Mouse (Mus musculus) gastrocnemius, adult 8-10 months (tissue): Measurements from ENCODE around the gene Ms4a10. TPM values are rescaled to one million over a fixed set of nuclear protein-coding genes. Genes with fewer than 3 reads are reported as not detected.

Experiments used
- DNase-seq, 2 experiments: peaks; one replicate each; pipeline ENCODE4 v3.0.0; 2022; ENCODE audit warnings: low spot score in 2 of 2
- total RNA-seq, 4 experiments: library from RNA; stranded (reverse); gene quantifications; 2 replicates each; pipeline ENCODE4 v1.2.4; 2022

Gene Ms4a10
- total RNA-seq, 4 experiments from 2014 or later, result not detected

DNA sequence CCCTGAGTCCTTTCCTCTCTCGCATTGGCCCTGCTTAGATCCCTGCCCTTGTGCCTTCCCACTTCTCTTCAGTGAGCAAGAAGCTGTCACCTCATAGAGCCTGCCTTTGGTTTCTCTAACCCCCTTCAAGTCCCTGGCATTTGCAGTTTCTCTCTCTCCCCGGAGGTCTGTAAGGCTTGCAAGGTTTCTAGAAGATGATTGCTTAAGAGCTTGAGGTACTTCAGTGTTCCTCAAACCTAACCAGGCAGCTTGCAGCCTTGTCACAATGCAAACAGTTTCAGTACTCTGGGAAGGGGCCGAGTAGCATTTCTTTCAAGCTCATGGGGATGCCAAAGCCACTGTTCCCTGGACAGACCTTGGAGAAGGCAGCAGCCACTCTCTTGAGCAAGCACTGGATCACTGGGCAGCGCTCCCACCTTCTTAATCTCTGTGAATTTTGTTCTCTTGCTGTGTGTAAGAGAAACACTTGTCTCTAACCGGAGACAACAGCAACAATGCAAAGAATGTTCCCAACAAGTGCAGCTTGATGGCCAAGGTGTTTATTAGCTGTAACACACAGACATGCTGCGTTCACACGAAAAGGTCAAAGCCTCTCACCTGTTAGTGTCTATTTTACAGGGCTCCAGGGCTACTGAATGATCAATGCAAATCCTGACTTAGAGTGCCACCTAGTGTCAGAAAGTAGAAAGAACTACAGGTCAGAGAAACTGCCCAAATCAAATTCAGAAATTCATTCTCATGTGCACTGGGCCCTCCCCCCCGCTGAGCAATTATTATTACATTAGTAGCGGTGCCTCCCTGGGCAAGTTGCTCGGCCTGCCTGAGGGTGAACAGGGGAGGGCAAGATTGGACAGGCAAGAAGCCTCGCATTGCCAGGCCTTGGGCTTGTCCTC lies 15.1 kb downstream of the Ms4a10 start:
- DNase-seq, result peak in 1 of 2 experiments; percentile 35

- DNase-seq, result peak; percentile 57 to 77
These were observed 22.2 kb downstream of the Ms4a10 start for GRCm38 (mm10) chr19:10952021-10952939.

GRCm38 (mm10) chr19:10949558-10949957 lies 24.9 kb downstream of the Ms4a10 start:
- no peak for DNase-seq

GRCm38 (mm10) chr19:10949112-10949511 lies 25.4 kb downstream of the Ms4a10 start, which contains the start of gene Ccdc86:
Gene Ccdc86 (minus strand): TSS chr19:10949266.
- peak; percentile 88 to 93 for DNase-seq

DNA sequence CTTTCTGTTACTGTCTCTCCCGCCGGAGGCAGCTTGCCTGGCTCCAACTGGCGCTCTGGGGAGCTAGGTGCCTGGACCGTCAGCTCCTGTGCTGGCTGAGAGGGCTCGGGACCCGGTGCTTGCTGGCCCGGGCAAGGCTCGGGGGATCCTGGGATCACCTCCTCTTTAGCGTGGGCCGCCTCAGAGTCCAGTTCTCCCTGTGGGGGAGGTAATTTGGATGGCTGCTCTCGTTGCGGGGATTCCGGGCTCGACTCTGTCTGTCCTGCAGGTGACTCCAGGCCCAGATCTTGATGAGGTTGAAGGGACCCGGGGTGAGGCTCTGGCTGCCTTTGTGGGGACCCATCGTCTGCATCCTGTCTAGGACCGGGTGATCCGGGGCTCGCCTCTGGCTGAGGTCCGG lies 26.1 kb downstream of the Ms4a10 start:
- no peak for DNase-seq

DNA sequence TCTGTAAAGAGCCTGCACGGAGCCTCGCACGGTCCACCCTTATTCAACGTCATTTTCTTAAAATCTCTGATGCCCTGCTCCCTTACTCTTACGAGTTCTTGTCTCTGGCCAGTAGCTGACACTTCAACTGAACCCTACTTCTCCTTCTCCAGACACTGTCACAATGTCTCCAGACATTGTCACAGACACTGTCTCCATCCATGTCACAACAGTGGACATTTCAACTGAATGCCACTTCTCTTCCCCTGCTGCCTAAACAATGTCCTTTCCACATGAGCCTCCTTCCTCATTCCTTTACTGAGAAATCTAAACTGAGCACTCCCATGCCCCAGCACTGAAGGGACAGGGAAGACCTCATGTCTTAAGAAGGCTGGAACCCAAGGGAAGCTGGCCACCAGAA lies 27.3 kb downstream of the Ms4a10 start:
- no peak for DNase-seq

DNA sequence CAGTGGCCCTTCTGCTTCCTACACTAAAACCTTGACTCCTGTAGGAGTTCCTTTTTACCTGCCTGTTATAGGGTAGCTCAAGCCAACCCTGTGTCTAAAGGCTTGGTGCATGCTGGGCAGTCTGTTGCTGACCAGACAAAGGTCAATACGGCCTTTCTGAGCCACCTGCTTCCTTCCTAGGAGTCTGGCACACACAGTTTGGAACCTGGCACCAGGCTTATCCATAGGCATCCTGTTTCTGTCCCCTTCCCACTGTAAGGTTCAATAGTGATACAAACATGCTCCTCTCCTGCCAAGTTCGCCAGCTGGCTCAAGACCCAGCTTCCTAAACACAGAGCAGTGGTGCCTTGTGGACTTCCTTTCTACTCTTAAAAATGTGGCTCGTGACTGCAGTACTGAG lies 28.0 kb downstream of the Ms4a10 start:
- DNase-seq, result no peak

GRCm38 (mm10) chr19:10943955-10944354 lies 30.5 kb downstream of the Ms4a10 start:
- no peak for DNase-seq

- no peak for DNase-seq
These were observed 33.5 kb downstream of the Ms4a10 start for GRCm38 (mm10) chr19:10940801-10941457.

DNA sequence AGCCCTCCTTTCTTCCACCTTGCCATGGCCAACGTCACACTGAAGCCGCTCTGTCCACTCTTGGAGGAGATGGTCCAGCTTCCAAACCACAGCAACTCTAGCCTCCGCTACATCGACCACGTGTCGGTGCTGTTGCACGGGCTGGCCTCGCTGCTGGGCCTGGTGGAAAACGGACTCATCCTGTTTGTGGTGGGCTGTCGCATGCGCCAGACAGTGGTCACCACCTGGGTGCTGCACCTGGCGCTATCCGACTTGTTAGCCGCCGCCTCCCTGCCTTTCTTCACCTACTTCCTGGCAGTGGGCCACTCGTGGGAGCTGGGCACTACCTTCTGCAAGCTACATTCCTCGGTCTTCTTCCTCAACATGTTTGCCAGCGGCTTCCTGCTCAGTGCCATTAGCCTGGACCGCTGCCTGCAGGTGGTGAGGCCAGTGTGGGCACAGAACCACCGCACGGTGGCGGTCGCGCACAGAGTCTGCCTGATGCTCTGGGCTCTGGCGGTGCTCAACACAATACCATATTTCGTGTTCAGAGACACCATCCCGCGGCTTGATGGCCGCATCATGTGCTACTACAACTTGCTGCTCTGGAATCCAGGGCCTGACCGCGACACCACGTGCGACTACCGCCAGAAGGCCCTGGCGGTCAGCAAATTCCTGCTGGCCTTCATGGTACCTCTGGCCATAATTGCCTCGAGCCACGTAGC lies 34.2 kb downstream of the Ms4a10 start:
- DNase-seq, result peak in 1 of 2 experiments; percentile 23

- DNase-seq, result no peak
These were observed 35.7 kb downstream of the Ms4a10 start for GRCm38 (mm10) chr19:10938771-10939170.

DNA sequence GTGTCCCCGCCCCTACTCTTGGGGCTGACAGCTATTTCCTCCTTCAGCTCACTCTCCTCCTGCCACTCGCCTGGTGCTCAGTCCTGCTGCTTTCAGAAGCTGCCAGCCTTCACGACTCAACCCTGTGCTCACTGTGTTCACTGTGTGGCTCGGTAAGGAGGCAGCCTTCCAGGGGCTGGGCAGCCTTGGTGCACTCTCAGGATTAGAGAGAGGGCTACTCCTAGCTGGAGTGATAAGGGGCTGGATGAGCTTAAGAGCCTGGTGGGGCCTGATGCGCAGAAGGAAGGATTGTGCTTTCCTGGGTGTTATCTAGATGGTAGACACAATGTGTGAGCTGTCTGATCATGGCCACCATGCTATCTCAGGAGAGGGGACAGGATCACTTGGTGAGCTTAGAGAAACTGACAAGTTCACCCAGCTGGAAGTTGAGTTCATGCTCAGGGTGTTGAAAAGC lies 37.3 kb downstream of the Ms4a10 start, which contains the start of gene Ptgdr2:
TSS of gene Ptgdr2 (plus strand) at position 51 of the 454 bp plus-strand sequence.
- DNase-seq, result no peak

- no peak for DNase-seq
These were observed 38.4 kb downstream of the Ms4a10 start for GRCm38 (mm10) chr19:10936077-10936476.

DNA sequence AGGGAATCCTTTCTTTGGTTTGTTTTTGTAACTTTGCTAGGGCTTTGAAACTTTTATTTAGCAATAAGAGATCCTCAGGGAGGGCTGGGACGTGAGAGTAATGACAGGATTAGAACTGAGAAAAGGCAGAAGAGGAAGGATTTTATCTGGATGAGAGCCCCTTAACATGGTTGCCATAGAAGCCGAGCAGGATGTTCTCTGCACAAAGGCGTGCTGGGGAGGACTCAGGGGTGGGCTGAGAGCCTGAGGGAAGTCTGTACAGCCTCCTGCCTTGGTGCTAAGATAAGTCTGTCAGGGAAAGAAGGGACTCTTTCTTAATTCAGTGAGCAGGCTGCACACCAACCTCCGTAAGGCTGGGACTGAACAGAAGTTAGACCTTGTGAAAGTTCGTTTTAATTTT lies 39.4 kb downstream of the Ms4a10 start:
- no peak for DNase-seq

DNA sequence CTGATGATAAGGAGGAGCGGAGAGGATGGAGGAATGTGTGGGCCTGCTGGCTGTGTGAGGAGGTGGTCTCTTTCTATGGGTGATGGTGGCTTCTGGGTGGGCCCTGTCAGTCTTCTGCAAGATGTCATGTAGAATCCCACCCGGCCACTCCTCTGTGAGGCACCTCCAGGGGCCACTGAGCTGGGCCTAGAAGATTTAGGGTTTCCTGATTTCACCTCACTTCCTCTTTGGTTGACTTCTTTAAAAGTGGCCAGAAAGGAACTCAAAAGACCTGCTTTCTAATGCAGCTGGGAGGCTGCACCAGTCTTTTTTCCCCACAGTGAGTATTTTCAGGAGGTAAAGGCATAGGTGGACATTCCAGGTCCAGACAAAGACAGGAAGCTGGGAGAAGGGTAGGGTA lies 43.8 kb downstream of the Ms4a10 start:
- no peak for DNase-seq

GRCm38 (mm10) chr19:10926666-10927065 lies 47.8 kb downstream of the Ms4a10 start:
- no peak for DNase-seq

DNA sequence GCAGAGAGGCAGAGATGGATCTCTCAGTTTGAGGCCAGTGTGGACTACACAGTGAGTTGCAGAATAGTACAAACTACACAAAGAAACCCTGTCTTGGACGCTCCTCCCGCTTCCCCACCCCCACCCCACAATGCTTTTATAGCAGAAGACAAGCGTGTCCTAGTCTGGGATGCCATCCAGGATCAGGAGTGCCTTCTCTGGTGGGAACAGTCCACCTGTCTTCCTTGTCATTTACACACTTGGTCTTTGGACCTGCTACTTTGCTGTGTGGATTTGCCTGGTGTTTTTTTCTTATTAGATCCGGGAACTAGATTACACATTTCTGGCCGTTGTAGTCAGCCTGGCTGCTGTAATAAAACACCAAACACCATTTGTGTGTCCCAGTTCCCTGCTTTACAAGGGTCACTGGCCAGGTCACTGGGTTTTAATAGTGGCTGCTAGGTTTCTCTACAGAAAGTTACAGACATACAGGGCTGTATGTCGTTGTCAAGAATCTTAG lies 48.3 kb downstream of the Ms4a10 start:
- DNase-seq, result no peak

DNA sequence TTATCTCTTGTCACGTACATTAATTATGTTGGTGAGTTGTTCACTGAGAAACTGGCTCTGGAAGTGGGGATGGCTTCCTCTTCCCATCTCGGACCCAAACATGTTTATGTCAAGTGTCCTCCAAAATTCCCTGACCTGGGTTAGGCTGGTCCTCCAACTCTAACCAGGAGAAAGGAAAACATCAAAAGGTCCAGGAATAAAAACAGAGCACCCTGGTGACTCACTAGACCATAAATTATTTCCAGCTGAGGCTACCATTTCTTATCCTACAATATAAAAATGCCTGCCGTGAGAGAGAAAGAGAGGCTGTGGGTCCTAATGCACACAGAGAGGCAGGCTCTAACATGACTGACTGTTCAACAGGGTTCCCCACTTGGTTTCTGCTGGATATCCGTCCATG lies 50.2 kb downstream of the Ms4a10 start:
- DNase-seq, result no peak

DNA sequence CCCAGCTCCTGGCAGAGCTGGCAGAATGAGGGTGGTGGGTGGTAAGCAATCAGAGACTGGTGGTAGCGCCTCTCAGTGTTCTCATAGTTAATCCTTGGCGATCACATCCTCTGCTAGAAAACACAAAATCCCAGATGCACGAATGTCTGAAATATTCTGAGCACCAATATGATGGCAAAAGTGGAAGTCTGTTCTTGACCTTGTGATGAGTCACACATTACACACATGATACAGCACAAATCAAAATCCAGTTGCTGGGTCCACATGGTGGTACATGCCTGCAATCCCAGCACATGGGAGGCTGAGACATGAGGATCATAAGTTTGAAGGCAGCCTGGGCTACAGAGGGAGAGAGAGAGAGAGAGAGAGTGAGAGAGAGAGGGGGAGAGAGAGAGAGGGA lies 53.4 kb downstream of the Ms4a10 start:
- no peak for DNase-seq

DNA sequence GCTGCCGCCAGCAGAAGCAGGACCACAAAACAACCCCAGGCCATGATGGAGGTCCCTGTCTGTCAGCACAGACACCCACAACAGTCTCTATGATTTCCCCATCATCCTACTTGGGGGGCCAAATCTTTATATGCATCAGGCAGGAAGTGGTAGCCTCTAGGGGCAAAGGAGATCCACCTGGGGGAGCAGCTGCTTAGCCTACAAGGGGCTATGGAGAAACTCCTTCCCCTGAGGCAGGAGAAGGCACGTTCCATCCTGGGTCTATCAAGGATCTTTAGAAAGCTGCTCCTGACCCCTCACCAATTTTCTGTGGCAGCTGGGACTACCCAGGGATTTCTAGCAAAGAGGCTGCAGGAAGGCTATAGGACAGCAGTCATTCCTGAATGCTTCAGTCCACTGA lies 53.9 kb downstream of the Ms4a10 start, which contains the start of gene Zp1:
TSS of gene Zp1 (minus strand) at position 101 of the 400 bp plus-strand sequence.
- DNase-seq, result no peak
